Mouse (Mus musculus) central nervous system, embryonic 18 days (tissue): ENCODE data around the gene Ttyh3. TPM values are rescaled to one million over a fixed set of nuclear protein-coding genes. Genes with fewer than 3 reads are reported as not detected.

Experiments used
- polyA plus RNA-seq: library from polyadenylated mRNA; depleted of rRNA; stranded (reverse); fragments of >200 nt; gene quantifications from 2 replicates; pipeline ENCODE4 v1.2.3, GENCODE M21; 2012; rRNA removed

Gene Ttyh3
- polyA plus RNA-seq: 104 and 145 TPM in 2 replicates

GRCm38 (mm10) chr5:140648519-140649100 lies at the start of gene Ttyh3:
TSS of gene Ttyh3 (minus strand) at chr5:140649031.

GRCm38 (mm10) chr5:140607001-140607835 lies 41.6 kb downstream of the Ttyh3 start, which contains the start of gene Lfng:
TSS of gene Lfng (plus strand) at chr5:140607320.

Other genes with a start within 250 kb of the Ttyh3 start
- 86.3 TPM in 2 replicates for gene Eif3b, start 229.7 kb downstream of the Ttyh3 start, polyA plus RNA-seq
- gene Gm4869, start 203.4 kb downstream of the Ttyh3 start, polyA plus RNA-seq: 0.06 TPM in 1 of 2 replicates, not detected in the other
- gene Chst12, start 143.5 kb downstream of the Ttyh3 start, polyA plus RNA-seq: 12.0 and 13.3 TPM in 2 replicates
- 0.31 and 0.35 TPM in 2 replicates for gene Grifin, start 84.0 kb downstream of the Ttyh3 start, polyA plus RNA-seq
- 40.5 and 44.8 TPM in 2 replicates for gene Lfng, start 41.7 kb downstream of the Ttyh3 start, polyA plus RNA-seq
- 58.0 and 59.5 TPM in 2 replicates for gene Iqce, start 53.3 kb upstream of the Ttyh3 start, polyA plus RNA-seq
- 29.4 and 30.3 TPM in 2 replicates for gene Brat1, start 56.0 kb upstream of the Ttyh3 start, polyA plus RNA-seq
- gene Amz1, start 75.1 kb upstream of the Ttyh3 start, polyA plus RNA-seq: 9.2 and 9.7 TPM in 2 replicates
- gene Gna12, start 181.4 kb upstream of the Ttyh3 start, polyA plus RNA-seq: 70.0 and 71.9 TPM in 2 replicates